Mouse (Mus musculus) neural tube, embryonic 15.5 days (tissue): Measurements from ENCODE around the gene Itga2. TPM values are rescaled to one million over a fixed set of nuclear protein-coding genes. Genes with fewer than 3 reads are reported as not detected.
A peak's percentile ranks its signal among the peaks of the same experiment; 100 is the strongest.

Source experiments
- ATAC-seq: fragments of 200-750 bp; cut with Nextera tagmentation; 2 replicates; pipeline ENCODE4 v1.8.0; 2017; ENCODE audit warnings: mild to moderate bottlenecking, moderate TSS enrichment, moderate library complexity; ENCODE audit not compliant: low FRiP score
- H3K27ac ChIP-seq: fragments of 300-500 bp; sonication (generic); replicated peaks from 2 replicates; pipeline ENCODE4 v1.5.1; 2015; ENCODE audit warnings: mild to moderate bottlenecking, inconsistent platforms
- H3K27me3 ChIP-seq: fragments of 300-500 bp; sonication (generic); replicated peaks from 2 replicates; pipeline ENCODE4 v1.6.1; 2015; ENCODE audit warnings: inconsistent platforms
- H3K36me3 ChIP-seq: fragments of 300-500 bp; sonication (generic); 2 replicates; pipeline ENCODE4 v1.6.1; 2015; ENCODE audit warnings: inconsistent platforms
- H3K4me1 ChIP-seq: fragments of 300-500 bp; sonication (generic); 2 replicates; pipeline ENCODE4 v1.6.1; 2015; ENCODE audit warnings: inconsistent platforms
- H3K4me2 ChIP-seq: fragments of 300-500 bp; sonication (generic); 2 replicates; pipeline ENCODE4 v1.6.1; 2015; ENCODE audit warnings: inconsistent platforms, mild to moderate bottlenecking, moderate library complexity
- H3K4me3 ChIP-seq: fragments of 300-500 bp; sonication (generic); replicated peaks from 2 replicates; pipeline ENCODE4 v1.5.1; 2015; ENCODE audit warnings: mild to moderate bottlenecking, inconsistent platforms
- H3K9ac ChIP-seq: fragments of 300-500 bp; sonication (generic); replicated peaks from 2 replicates; pipeline ENCODE4 v1.6.1; 2015; ENCODE audit warnings: mild to moderate bottlenecking, inconsistent platforms
- H3K9me3 ChIP-seq: fragments of 300-500 bp; sonication (generic); replicated peaks from 2 replicates; pipeline ENCODE4 v1.6.1; 2016; ENCODE audit warnings: inconsistent platforms
- WGBS: fragments of 180-500 bp; shearing (Covaris S2); methylation state at CpG from one replicate; pipeline ENCODE4 v1.1.7; 2015; ENCODE audit warnings: mixed read lengths; 5-methylcytosine and 5-hydroxymethylcytosine counted together
- polyA plus RNA-seq: library from polyadenylated mRNA; unstranded; fragments of >200 nt; fragmentation: Nextera tagmentation; extraction: Ambion mirVana; gene quantifications from 2 replicates; pipeline ENCODE4 v1.2.1, GENCODE M21; 2015

Gene Itga2
- polyA plus RNA-seq, 1 experiment from 2014 or later, result 1.00 TPM

- no peaks in the 10 kb centered on the region for H3K27me3 ChIP-seq
- H3K36me3 ChIP-seq, result no peaks in the 10 kb centered on the region
- H3K27ac ChIP-seq, result no peak overlapping the region
- H3K4me1 ChIP-seq, result no peaks in the 10 kb centered on the region
- no peak overlapping the region for H3K4me2 ChIP-seq
- no peaks in the 10 kb centered on the region for H3K9me3 ChIP-seq
- ATAC-seq, result no peak
- H3K4me3 ChIP-seq, result no peak overlapping the region
- WGBS, result 93% methylated on average over 6 of the region's 6 CpGs
- H3K9ac ChIP-seq, result no peak overlapping the region
These were observed 57.2 kb downstream of the Itga2 start for GRCm38 (mm10) chr13:114874738-114875137.

- H3K9me3 ChIP-seq, result no peaks in the 10 kb centered on the region
- peaks cover 4% of the 10 kb centered on the region; the same call in 1 of the 2 replicates for H3K4me1 ChIP-seq
- no peak overlapping the region for H3K9ac ChIP-seq
- H3K27me3 ChIP-seq, result no peaks in the 10 kb centered on the region
- WGBS, result 93% methylated on average over 4 of the region's 4 CpGs
- ATAC-seq, result no peak
- no peaks in the 10 kb centered on the region for H3K36me3 ChIP-seq
- no peak overlapping the region for H3K4me3 ChIP-seq
- H3K27ac ChIP-seq, result no peak overlapping the region
- H3K4me2 ChIP-seq, result no peak overlapping the region
These were observed 74.4 kb downstream of the Itga2 start for GRCm38 (mm10) chr13:114857525-114857924.

GRCm38 (mm10) chr13:114856269-114856627 lies 75.7 kb downstream of the Itga2 start:
- Histone ChIP-seq H3K4me1 (peaks cover 4% of the 10 kb centered on the region; the same call in 1 of the 2 replicates), H3K9ac (no peak overlapping the region), H3K27me3 (no peaks in the 10 kb centered on the region), H3K27ac (no peak overlapping the region), H3K36me3 (no peaks in the 10 kb centered on the region), H3K4me3 (no peak overlapping the region), H3K4me2 (peak overlapping the region; percentile 45), H3K9me3 (no peaks in the 10 kb centered on the region)
- no peak for ATAC-seq
- WGBS, result 44% methylated on average over 7 of the region's 7 CpGs

- Histone ChIP-seq H3K4me1 (peaks cover 4% of the 10 kb centered on the region; the same call in 1 of the 2 replicates), H3K9ac (no peak overlapping the region), H3K4me3 (no peak overlapping the region), H3K27me3 (no peaks in the 10 kb centered on the region), H3K4me2 (peak overlapping the region; percentile 45), H3K36me3 (no peaks in the 10 kb centered on the region), H3K27ac (no peak overlapping the region), H3K9me3 (no peaks in the 10 kb centered on the region)
- ATAC-seq, result no peak
- 20% methylated on average over 15 of the region's 15 CpGs for WGBS
These were observed 76.2 kb downstream of the Itga2 start for GRCm38 (mm10) chr13:114855573-114856268.

GRCm38 (mm10) chr13:114854428-114854827 lies 77.5 kb downstream of the Itga2 start:
- WGBS, result 95% methylated on average over 3 of the region's 3 CpGs
- ATAC-seq, result no peak

GRCm38 (mm10) chr13:114854023-114854422 lies 77.9 kb downstream of the Itga2 start:
- no peak overlapping the region for H3K4me2 ChIP-seq
- no peaks in the 10 kb centered on the region for H3K27me3 ChIP-seq
- H3K4me3 ChIP-seq, result no peak overlapping the region
- WGBS, result 91% methylated on average over 6 of the region's 6 CpGs
- no peak overlapping the region for H3K27ac ChIP-seq
- H3K4me1 ChIP-seq, result peaks cover 4% of the 10 kb centered on the region; the same call in 1 of the 2 replicates
- no peaks in the 10 kb centered on the region for H3K36me3 ChIP-seq
- H3K9ac ChIP-seq, result no peak overlapping the region
- ATAC-seq, result no peak
- no peaks in the 10 kb centered on the region for H3K9me3 ChIP-seq

More at GRCm38 (mm10) chr13:114854428-114854827, 77.5 kb downstream of the Itga2 start:
- no peak overlapping the region for H3K9ac ChIP-seq
- no peaks in the 10 kb centered on the region for H3K9me3 ChIP-seq
- no peak overlapping the region for H3K27ac ChIP-seq
- H3K4me1 ChIP-seq, result peaks cover 4% of the 10 kb centered on the region; the same call in 1 of the 2 replicates
- no peaks in the 10 kb centered on the region for H3K27me3 ChIP-seq
- no peaks in the 10 kb centered on the region for H3K36me3 ChIP-seq
- H3K4me2 ChIP-seq, result no peak overlapping the region
- no peak overlapping the region for H3K4me3 ChIP-seq

- WGBS, result 83% methylated on average over 2 of the region's 2 CpGs
- Histone ChIP-seq H3K9ac (no peak overlapping the region), H3K27ac (no peak overlapping the region), H3K9me3 (no peaks in the 10 kb centered on the region), H3K4me2 (no peak overlapping the region), H3K4me1 (peaks cover 4% of the 10 kb centered on the region; the same call in 1 of the 2 replicates), H3K27me3 (no peaks in the 10 kb centered on the region), H3K36me3 (no peaks in the 10 kb centered on the region), H3K4me3 (no peak overlapping the region)
- ATAC-seq, result no peak
These were observed 78.7 kb downstream of the Itga2 start for GRCm38 (mm10) chr13:114853152-114853551.

- peaks cover 4% of the 10 kb centered on the region; the same call in 1 of the 2 replicates for H3K4me1 ChIP-seq
- no peak overlapping the region for H3K9ac ChIP-seq
- H3K27ac ChIP-seq, result no peak overlapping the region
- no peak for ATAC-seq
- no peak overlapping the region for H3K4me2 ChIP-seq
- H3K9me3 ChIP-seq, result no peaks in the 10 kb centered on the region
- no peaks in the 10 kb centered on the region for H3K36me3 ChIP-seq
- 40% methylated on average over 6 of the region's 6 CpGs for WGBS
- no peaks in the 10 kb centered on the region for H3K27me3 ChIP-seq
- H3K4me3 ChIP-seq, result no peak overlapping the region
These were observed 79.4 kb downstream of the Itga2 start for GRCm38 (mm10) chr13:114852264-114853111.

GRCm38 (mm10) chr13:114848945-114849344 lies 83.0 kb downstream of the Itga2 start:
- H3K9ac ChIP-seq, result no peak overlapping the region
- 0 out of 2 replicates have a peak, but pooled peaks have one; percentile 38 for ATAC-seq
- H3K27ac ChIP-seq, result no peak overlapping the region
- no peak overlapping the region for H3K4me2 ChIP-seq
- no peak overlapping the region for H3K4me3 ChIP-seq
- no peaks in the 10 kb centered on the region for H3K4me1 ChIP-seq
- 79% methylated on average over 3 of the region's 3 CpGs for WGBS
- H3K27me3 ChIP-seq, result no peaks in the 10 kb centered on the region
- no peaks in the 10 kb centered on the region for H3K9me3 ChIP-seq
- no peaks in the 10 kb centered on the region for H3K36me3 ChIP-seq

GRCm38 (mm10) chr13:114845804-114846203 lies 86.1 kb downstream of the Itga2 start:
- Histone ChIP-seq H3K27ac (no peak overlapping the region), H3K27me3 (no peaks in the 10 kb centered on the region), H3K9me3 (no peaks in the 10 kb centered on the region), H3K4me3 (no peak overlapping the region), H3K4me2 (no peak overlapping the region), H3K36me3 (no peaks in the 10 kb centered on the region), H3K4me1 (no peaks in the 10 kb centered on the region), H3K9ac (no peak overlapping the region)
- ATAC-seq, result no peak
- WGBS, result 93% methylated on average over 6 of the region's 6 CpGs

GRCm38 (mm10) chr13:114843318-114843717 lies 88.6 kb downstream of the Itga2 start:
- WGBS, result 79% methylated on average over 1 of the region's 1 CpGs
- Histone ChIP-seq H3K4me3 (no peak overlapping the region), H3K9ac (no peak overlapping the region), H3K4me2 (no peak overlapping the region), H3K4me1 (peaks cover 5% of the 10 kb centered on the region), H3K27ac (no peak overlapping the region), H3K27me3 (no peaks in the 10 kb centered on the region), H3K9me3 (no peaks in the 10 kb centered on the region), H3K36me3 (no peaks in the 10 kb centered on the region)
- ATAC-seq, result no peak

- Histone ChIP-seq H3K36me3 (no peaks in the 10 kb centered on the region; the same call in 1 of the 2 replicates), H3K27ac (no peak overlapping the region), H3K9me3 (no peaks in the 10 kb centered on the region), H3K27me3 (no peaks in the 10 kb centered on the region), H3K4me3 (no peak overlapping the region), H3K9ac (no peak overlapping the region), H3K4me2 (no peak overlapping the region), H3K4me1 (peaks cover 8% of the 10 kb centered on the region)
- 89% methylated on average over 4 of the region's 4 CpGs for WGBS
- no peak for ATAC-seq
These were observed 91.4 kb downstream of the Itga2 start for GRCm38 (mm10) chr13:114840545-114840944.
